Mouse (Mus musculus) neural tube, embryonic 11.5 days (tissue): ENCODE data around the gene Tatdn3. TPM values are rescaled to one million over a fixed set of nuclear protein-coding genes. Genes with fewer than 3 reads are reported as not detected.

Experiments used
- ATAC-seq: fragments of 200-750 bp; cut with Nextera tagmentation; 2 replicates; pipeline ENCODE4 v1.8.0; 2017; ENCODE audit warnings: moderate number of reproducible peaks, mild to moderate bottlenecking, moderate TSS enrichment, moderate library complexity; ENCODE audit not compliant: insufficient read depth, low FRiP score, low TSS enrichment
- DNase-seq: peaks from one replicate; pipeline ENCODE4 v3.0.0-alpha.2; 2015; ENCODE audit warnings: low spot score
- H3K27ac ChIP-seq: fragments of 300-500 bp; sonication (generic); 2 replicates; pipeline ENCODE4 v1.5.1; 2014; ENCODE audit warnings: low read depth, mild to moderate bottlenecking, low read length
- H3K27me3 ChIP-seq: fragments of 300-500 bp; sonication (generic); 2 replicates; pipeline ENCODE4 v1.6.1; 2014; ENCODE audit warnings: mild to moderate bottlenecking, low read length, mixed read lengths; ENCODE audit not compliant: control insufficient read depth, insufficient read depth
- H3K36me3 ChIP-seq: fragments of 300-500 bp; sonication (generic); 2 replicates; pipeline ENCODE4 v1.6.1; 2014; ENCODE audit warnings: mild to moderate bottlenecking, low read length, moderate library complexity, mixed read lengths; ENCODE audit not compliant: control insufficient read depth, insufficient read depth
- H3K4me1 ChIP-seq: fragments of 300-500 bp; sonication (generic); 2 replicates; pipeline ENCODE4 v1.6.1; 2014; ENCODE audit warnings: low read length, mixed read lengths; ENCODE audit not compliant: control insufficient read depth, insufficient read depth
- H3K4me2 ChIP-seq: fragments of 300-500 bp; sonication (generic); 2 replicates; pipeline ENCODE4 v1.6.1; 2014; ENCODE audit warnings: low read depth, mild to moderate bottlenecking, moderate library complexity
- H3K4me3 ChIP-seq: fragments of 300-500 bp; sonication (generic); 2 replicates; pipeline ENCODE4 v1.5.1; 2014; ENCODE audit warnings: low read depth, low read length
- H3K9ac ChIP-seq: fragments of 300-500 bp; sonication (generic); 2 replicates; pipeline ENCODE4 v1.6.1; 2014; ENCODE audit warnings: mild to moderate bottlenecking, low read length
- H3K9me3 ChIP-seq: fragments of 300-500 bp; sonication (generic); 2 replicates; pipeline ENCODE4 v1.6.1; 2016; ENCODE audit warnings: low read length; ENCODE audit not compliant: control insufficient read depth
- WGBS: fragments of 180-500 bp; shearing (Covaris S2); extraction: QIAGEN DNeasy Blood & Tissue Kit; methylation state at CpG from one replicate; pipeline ENCODE4 v1.1.7; 2014; 5-methylcytosine and 5-hydroxymethylcytosine counted together
- polyA plus RNA-seq: library from polyadenylated mRNA; unstranded; fragments of >200 nt; fragmentation: Nextera tagmentation; extraction: Ambion mirVana; gene quantifications from 2 replicates; pipeline ENCODE4 v1.2.1, GENCODE M21; 2014

Tatdn3 gene
- polyA plus RNA-seq, 1 experiment from 2014 or later = 9.4 TPM

- WGBS = 88% methylated on average over 3 of the region's 3 CpGs
- ATAC-seq = no peak
- H3K4me1 ChIP-seq = no peaks in the 10 kb centered on the region
Observed at GRCm38 (mm10) chr1:191020217-191020924, 42.4 kb downstream of the Tatdn3 start.

GRCm38 (mm10) chr1:191019803-191020202 lies 42.9 kb downstream of the Tatdn3 start:
- Histone ChIP-seq H3K27ac (no peak overlapping the region), H3K36me3 (no peaks in the 10 kb centered on the region), H3K27me3 (no peaks in the 10 kb centered on the region), H3K9me3 (no peaks in the 10 kb centered on the region), H3K9ac (no peak overlapping the region), H3K4me2 (no peak overlapping the region), H3K4me1 (no peaks in the 10 kb centered on the region), H3K4me3 (no peak overlapping the region)
- ATAC-seq (no peak), DNase-seq (no peak)
- 97% methylated on average over 5 of the region's 5 CpGs for WGBS

More at GRCm38 (mm10) chr1:191020217-191020924, 42.4 kb downstream of the Tatdn3 start:
- H3K4me3 ChIP-seq = no peak overlapping the region
- H3K27me3 ChIP-seq = no peaks in the 10 kb centered on the region
- no peak overlapping the region for H3K27ac ChIP-seq
- no peak overlapping the region for H3K9ac ChIP-seq
- no peaks in the 10 kb centered on the region for H3K9me3 ChIP-seq
- H3K36me3 ChIP-seq = no peaks in the 10 kb centered on the region
- DNase-seq = no peak
- H3K4me2 ChIP-seq = no peak overlapping the region

GRCm38 (mm10) chr1:191014271-191014670 lies 48.5 kb downstream of the Tatdn3 start:
- ATAC-seq (no peak), DNase-seq (no peak)
- H3K36me3 ChIP-seq = 0 out of 2 replicates have a peak, but pooled peaks cover 4% of the 10 kb centered on the region
- no peaks in the 10 kb centered on the region for H3K9me3 ChIP-seq
- H3K4me2 ChIP-seq = no peak overlapping the region
- no peaks in the 10 kb centered on the region for H3K27me3 ChIP-seq
- no peak overlapping the region for H3K4me3 ChIP-seq
- 93% methylated on average over 3 of the region's 3 CpGs for WGBS
- no peaks in the 10 kb centered on the region for H3K4me1 ChIP-seq
- H3K27ac ChIP-seq = no peak overlapping the region
- no peak overlapping the region for H3K9ac ChIP-seq

GRCm38 (mm10) chr1:191008707-191009106 lies 54.0 kb downstream of the Tatdn3 start:
- no peak overlapping the region for H3K4me2 ChIP-seq
- H3K9me3 ChIP-seq = no peaks in the 10 kb centered on the region
- no peak overlapping the region for H3K9ac ChIP-seq
- H3K36me3 ChIP-seq = peaks cover 7% of the 10 kb centered on the region; the same call in 1 of the 2 replicates
- H3K27ac ChIP-seq = no peak overlapping the region
- no peak for DNase-seq
- WGBS = 97% methylated on average over 5 of the region's 5 CpGs
- no peak overlapping the region for H3K4me3 ChIP-seq
- no peaks in the 10 kb centered on the region for H3K4me1 ChIP-seq
- ATAC-seq = no peak
- no peaks in the 10 kb centered on the region for H3K27me3 ChIP-seq

- H3K4me3 ChIP-seq = no peak overlapping the region
- 70% methylated on average over 6 of the region's 6 CpGs for WGBS
- H3K9me3 ChIP-seq = no peaks in the 10 kb centered on the region
- H3K9ac ChIP-seq = no peak overlapping the region
- H3K27me3 ChIP-seq = no peaks in the 10 kb centered on the region
- no peak overlapping the region for H3K4me2 ChIP-seq
- no peaks in the 10 kb centered on the region for H3K4me1 ChIP-seq
- no peaks in the 10 kb centered on the region for H3K36me3 ChIP-seq
- ATAC-seq (no peak), DNase-seq (peak; percentile 19)
- no peak overlapping the region for H3K27ac ChIP-seq
Observed at GRCm38 (mm10) chr1:191002201-191002600, 60.5 kb downstream of the Tatdn3 start.

- H3K36me3 ChIP-seq = no peaks in the 10 kb centered on the region
- H3K4me1 ChIP-seq = no peaks in the 10 kb centered on the region
- no peak overlapping the region for H3K4me3 ChIP-seq
- no peaks in the 10 kb centered on the region for H3K27me3 ChIP-seq
- H3K4me2 ChIP-seq = no peak overlapping the region
- WGBS = 84% methylated on average over 3 of the region's 3 CpGs
- H3K9ac ChIP-seq = no peak overlapping the region
- DNase-seq (no peak), ATAC-seq (no peak)
- no peak overlapping the region for H3K27ac ChIP-seq
- H3K9me3 ChIP-seq = no peaks in the 10 kb centered on the region
Observed at GRCm38 (mm10) chr1:191000686-191001085, 62.0 kb downstream of the Tatdn3 start.

GRCm38 (mm10) chr1:190998027-190998426 lies 64.7 kb downstream of the Tatdn3 start:
- WGBS = 88% methylated on average over 1 of the region's 1 CpGs
- no peak for ATAC-seq

GRCm38 (mm10) chr1:190996346-190996877 lies 66.3 kb downstream of the Tatdn3 start:
- H3K4me1 ChIP-seq = no peaks in the 10 kb centered on the region
- ATAC-seq = no peak
- no peaks in the 10 kb centered on the region for H3K9me3 ChIP-seq
- no peak overlapping the region for H3K4me2 ChIP-seq
- H3K9ac ChIP-seq = no peak overlapping the region
- H3K36me3 ChIP-seq = no peaks in the 10 kb centered on the region
- no peak for DNase-seq
- H3K27ac ChIP-seq = no peak overlapping the region
- H3K4me3 ChIP-seq = no peak overlapping the region
- WGBS = 72% methylated on average over 6 of the region's 6 CpGs
- no peaks in the 10 kb centered on the region for H3K27me3 ChIP-seq

More at GRCm38 (mm10) chr1:190998027-190998426, 64.7 kb downstream of the Tatdn3 start:
- Histone ChIP-seq H3K4me1 (no peaks in the 10 kb centered on the region), H3K4me3 (no peak overlapping the region), H3K4me2 (no peak overlapping the region), H3K27ac (no peak overlapping the region), H3K9me3 (no peaks in the 10 kb centered on the region), H3K36me3 (no peaks in the 10 kb centered on the region), H3K27me3 (no peaks in the 10 kb centered on the region), H3K9ac (no peak overlapping the region)
- DNase-seq = no peak
